Comparison of ENCODE assay signal across 10 mouse cellular contexts in the genomic region with DNA sequence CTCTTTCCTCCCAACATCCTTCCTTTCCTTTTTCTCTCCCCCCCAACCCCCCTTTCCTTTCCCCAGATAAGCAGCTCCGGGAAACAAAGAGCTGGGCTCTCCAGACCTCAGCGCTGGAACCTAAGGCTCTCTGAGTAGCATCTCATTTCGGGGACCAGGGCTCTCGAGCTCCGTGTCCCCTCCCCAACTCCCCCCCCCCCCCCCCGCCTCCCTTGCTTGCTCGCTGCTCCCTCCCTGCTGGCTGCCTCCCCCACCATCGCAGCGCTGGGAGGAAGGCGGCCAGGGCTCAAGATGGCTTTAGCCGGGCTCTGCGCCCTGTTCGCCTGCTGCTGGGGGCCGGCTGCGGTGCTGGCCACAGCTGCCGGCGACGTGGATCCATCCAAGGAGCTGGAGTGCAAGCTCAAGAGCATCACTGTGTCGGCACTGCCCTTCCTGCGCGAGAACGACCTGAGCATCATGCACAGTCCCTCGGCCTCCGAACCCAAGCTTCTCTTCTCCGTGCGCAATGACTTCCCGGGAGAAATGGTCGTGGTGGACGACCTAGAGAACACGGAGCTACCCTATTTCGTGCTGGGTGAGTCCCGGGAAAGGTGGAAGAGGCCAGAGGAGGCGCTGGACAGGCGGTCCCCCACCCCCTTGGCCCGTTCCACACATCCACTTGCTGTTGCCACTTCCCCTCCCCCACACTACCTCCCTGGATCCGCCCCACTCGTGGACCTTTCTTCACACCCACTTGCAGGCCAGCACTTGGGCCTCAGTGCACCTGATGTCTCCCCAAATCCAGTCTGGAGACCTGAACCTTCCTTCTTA. TPM values are rescaled to one million over a fixed set of nuclear protein-coding genes. Genes with fewer than 3 reads are reported as not detected.
DNase-seq lines count a peak whose midpoint lies in the region; ATAC-seq and TF ChIP-seq lines count a peak whose summit lies in the region.
"Had no signal": no experiment of that assay in that cellular context is flagged by ENCODE, and none has a peak within 500 bp of the region (broad histone marks: within the 10 kb centered on the region; RNA-seq: fewer than 3 reads in every experiment).

No protein-coding gene starts in this region.

- no peaks in the 10 kb centered on the region for H3K9me3 ChIP-seq in ES-Bruce4 (replicated peaks; ENCODE audit: control insufficient read depth, insufficient read depth, low read length, poor library complexity, severe bottlenecking)
- no peaks in the 10 kb centered on the region for H3K9me3 ChIP-seq in embryonic facial prominence, embryonic 10.5 days
- H3K9me3 ChIP-seq in intestine, embryonic 16.5 days (ENCODE audit: control insufficient read depth, low read length) = no peaks in the 10 kb centered on the region
- H3K9me3 ChIP-seq in neural tube, embryonic 11.5 days (ENCODE audit: control insufficient read depth, low read length) = no peaks in the 10 kb centered on the region

- TF ChIP-seq EP300 in ES-Bruce4 (IDR thresholded peaks at IDR 0.05; ENCODE audit: insufficient read depth, low read depth, low read length) = no peak

- no peaks in the 10 kb centered on the region for H3K4me1 ChIP-seq in ES-Bruce4 (ENCODE audit: control insufficient read depth, insufficient read depth, low read length)
- H3K4me1 ChIP-seq in embryonic facial prominence, embryonic 10.5 days = peaks cover 25% of the 10 kb centered on the region
- H3K4me1 ChIP-seq in intestine, embryonic 16.5 days (ENCODE audit: control insufficient read depth, insufficient read depth, low read length) = no peaks in the 10 kb centered on the region
- peaks cover 16% of the 10 kb centered on the region; the same call in 1 of the 2 replicates for H3K4me1 ChIP-seq in neural tube, embryonic 11.5 days (ENCODE audit: control insufficient read depth, insufficient read depth, low read length)

- no peaks in the 10 kb centered on the region for H3K36me3 ChIP-seq in ES-Bruce4 (ENCODE audit: control insufficient read depth, insufficient read depth, low read length, poor library complexity, severe bottlenecking)
- H3K36me3 ChIP-seq in embryonic facial prominence, embryonic 10.5 days (replicated peaks) = no peaks in the 10 kb centered on the region
- H3K36me3 ChIP-seq in intestine, embryonic 16.5 days (ENCODE audit: control insufficient read depth, insufficient read depth, low read length) = no peaks in the 10 kb centered on the region
- H3K36me3 ChIP-seq in neural tube, embryonic 11.5 days (ENCODE audit: control insufficient read depth, insufficient read depth, low read length) = no peaks in the 10 kb centered on the region

- no peak overlapping the region for H3K27ac ChIP-seq in gastrocnemius, adult 2 months
- no peak overlapping the region for H3K27ac ChIP-seq in ES-Bruce4 (ENCODE audit: insufficient read depth, low read length)
- peak overlapping the region; percentile 92 for H3K27ac ChIP-seq in embryonic facial prominence, embryonic 10.5 days (replicated peaks)
- no peak overlapping the region for H3K27ac ChIP-seq in intestine, embryonic 16.5 days (ENCODE audit: low read length)
- peak overlapping the region; percentile 63 for H3K27ac ChIP-seq in neural tube, embryonic 11.5 days (ENCODE audit: low read depth, low read length)

- peak overlapping the region; percentile 53 for H3K4me2 ChIP-seq in intestine, embryonic 16.5 days (ENCODE audit: low read depth, low read length)
- peak overlapping the region; percentile 52 for H3K4me2 ChIP-seq in neural tube, embryonic 11.5 days (ENCODE audit: low read depth)

- peak overlapping the region; percentile 35 for H3K4me3 ChIP-seq in gastrocnemius, adult 2 months
- H3K4me3 ChIP-seq in ES-Bruce4 (ENCODE audit: low read depth, low read length) = peak overlapping the region; percentile 62
- H3K4me3 ChIP-seq in embryonic facial prominence, embryonic 10.5 days = peak overlapping the region; percentile 75
- peak overlapping the region; percentile 37 for H3K4me3 ChIP-seq in intestine, embryonic 16.5 days (ENCODE audit: low read length)
- H3K4me3 ChIP-seq in neural tube, embryonic 11.5 days (ENCODE audit: low read depth, low read length) = peak overlapping the region; percentile 48
- H3K4me3 ChIP-seq: erythroblast, embryonic 14.5 days had no signal

- TF ChIP-seq POLR2A in ES-Bruce4 (IDR thresholded peaks at IDR 0.05; ENCODE audit: insufficient read depth, low read length) = no peak

- WGBS in embryonic facial prominence, embryonic 10.5 days = under 1% methylated on average over 37 of the region's 37 CpGs
- 2% methylated on average over 35 of the region's 37 CpGs for WGBS in intestine, embryonic 16.5 days
- under 1% methylated on average over 35 of the region's 37 CpGs for whole genome bisulfite sequencing in neural tube, embryonic 11.5 days

- no peak for DNase-seq in gastrocnemius, adult 2 months
- DNase-seq in gastrocnemius, postnatal 4 days (ENCODE audit: low spot score in 2 of 2) = no peak
- peak; percentile 65 for DNase-seq in embryonic facial prominence, embryonic 10.5 days (ENCODE audit: low spot score)
- DNase-seq in neural tube, embryonic 11.5 days (ENCODE audit: low spot score) = peak; percentile 63
- DNase-seq in urinary bladder, adult 2 months (ENCODE audit: low spot score) = no peak
- DNase-seq in thymus, postnatal 14 days = no peak

- peaks cover 1% of the 10 kb centered on the region; the same call in 1 of the 2 replicates for H3K27me3 ChIP-seq in ES-Bruce4 (ENCODE audit: control insufficient read depth, insufficient read depth, low read length, poor library complexity, severe bottlenecking)
- H3K27me3 ChIP-seq in embryonic facial prominence, embryonic 10.5 days (replicated peaks; ENCODE audit: low read depth, poor library complexity, severe bottlenecking) = peaks cover 38% of the 10 kb centered on the region
- H3K27me3 ChIP-seq in intestine, embryonic 16.5 days (replicated peaks; ENCODE audit: control insufficient read depth, insufficient read depth, low read length) = peaks cover 18% of the 10 kb centered on the region; the same call in 1 of the 2 replicates
- 0 out of 2 replicates have a peak, but pooled peaks cover 2% of the 10 kb centered on the region for H3K27me3 ChIP-seq in neural tube, embryonic 11.5 days (ENCODE audit: control insufficient read depth, insufficient read depth, low read length)

- no peak for TF ChIP-seq CTCF in gastrocnemius, adult 2 months (IDR thresholded peaks at IDR 0.05)
- TF ChIP-seq CTCF in ES-Bruce4 (IDR thresholded peaks at IDR 0.05; ENCODE audit: low read depth, low read length) = no peak

- intact Hi-C loops in gastrocnemius, adult 2 months (cut with DNase I) = no loop called here

- peak; percentile 38; the same call in 1 of the 2 replicates for ATAC-seq in intestine, embryonic 16.5 days
- ATAC-seq in neural tube, embryonic 11.5 days (ENCODE audit: insufficient read depth, low FRiP score, low TSS enrichment) = peak; percentile 79

- no peak overlapping the region for H3K9ac ChIP-seq in ES-Bruce4 (ENCODE audit: low read depth, poor library complexity, severe bottlenecking)
- H3K9ac ChIP-seq in intestine, embryonic 16.5 days (ENCODE audit: low read depth, low read length) = peak overlapping the region; percentile 21; the same call in 1 of the 2 replicates
- H3K9ac ChIP-seq in neural tube, embryonic 11.5 days (ENCODE audit: low read length) = peak overlapping the region; percentile 59

RNA-seq across cellular contexts. Expression of a gene that starts 0.4 kb away (rescaled TPM):
- under 1 TPM; 0.25 to 0.33 TPM for total RNA-seq in gastrocnemius, adult 2 months (2021)
- total RNA-seq in gastrocnemius, postnatal 4 days (2021) = under 1 TPM; 0.41 to 0.52 TPM
- 0.09 and 0.33 TPM in 2 replicates for polyA plus RNA-seq in ES-Bruce4 (2011; ENCODE audit: insufficient read depth, insufficient read length, low read depth, missing spikeins)
- polyA plus RNA-seq in embryonic facial prominence, embryonic 10.5 days (2016; fragmentation: Nextera tagmentation; extraction: Ambion mirVana) = 4.1 and 5.2 TPM in 2 replicates
- 0.67 and 0.81 TPM in 2 replicates for polyA plus RNA-seq in intestine, embryonic 16.5 days (2015; fragmentation: Nextera tagmentation; extraction: Ambion mirVana)
- polyA plus RNA-seq in neural tube, embryonic 11.5 days (2014; fragmentation: Nextera tagmentation; extraction: Ambion mirVana) = 13.5 and 15.8 TPM in 2 replicates
- polyA plus RNA-seq in urinary bladder, adult 2 months (2012; rRNA removed) = 0.55 and 1.1 TPM in 2 replicates
- polyA plus RNA-seq: C2C12 had no signal

RNA-seq across cellular contexts. Expression of a gene that starts 6.4 kb away (rescaled TPM):
- 1 to 10 TPM in 1 of 2 experiments, under 1 TPM in 1; 0.38 to 1.1 TPM for total RNA-seq in gastrocnemius, adult 2 months (2021)
- total RNA-seq in gastrocnemius, postnatal 4 days (2021) = under 1 TPM; 0.37 to 0.57 TPM
- polyA plus RNA-seq in ES-Bruce4 (2011; ENCODE audit: insufficient read depth, insufficient read length, low read depth, missing spikeins) = 0.29 and 0.57 TPM in 2 replicates
- polyA plus RNA-seq in embryonic facial prominence, embryonic 10.5 days (2016; fragmentation: Nextera tagmentation; extraction: Ambion mirVana) = 0.73 and 1.1 TPM in 2 replicates
- polyA plus RNA-seq in intestine, embryonic 16.5 days (2015; fragmentation: Nextera tagmentation; extraction: Ambion mirVana) = 0.29 and 0.42 TPM in 2 replicates
- 3.5 and 3.9 TPM in 2 replicates for polyA plus RNA-seq in neural tube, embryonic 11.5 days (2014; fragmentation: Nextera tagmentation; extraction: Ambion mirVana)
- 1.6 and 2.0 TPM in 2 replicates for polyA plus RNA-seq in urinary bladder, adult 2 months (2012; rRNA removed)
- polyA plus RNA-seq: C2C12; erythroblast, embryonic 14.5 days had no signal

Comparison
In these comparisons a context has a peak if more than half of its experiments do, and no peak if none do; other contexts are left out.
1. DNase-seq: peak in embryonic facial prominence, embryonic 10.5 days (single experiment) and neural tube, embryonic 11.5 days (single experiment); none in gastrocnemius, adult 2 months (single experiment), gastrocnemius, postnatal 4 days (0 of 2), urinary bladder, adult 2 months (single experiment) and thymus, postnatal 14 days (single experiment).
2. H3K27ac ChIP-seq: peak in embryonic facial prominence, embryonic 10.5 days (single experiment) and neural tube, embryonic 11.5 days (single experiment); none in gastrocnemius, adult 2 months (single experiment), ES-Bruce4 (single experiment) and intestine, embryonic 16.5 days (single experiment).
3. Peak in every context shown above with its lines, with median percentiles within 50 percentile points of each other: H3K4me3 ChIP-seq.